Mouse (Mus musculus): ENCODE data around the gene Cenpc1. TPM values are rescaled to one million over a fixed set of nuclear protein-coding genes. Genes with fewer than 3 reads are reported as not detected.
A peak's percentile ranks its signal among the peaks of the same experiment; 100 is the strongest.

Gene Cenpc1
- 28.7 and 28.8 TPM in 2 replicates for polyA plus RNA-seq (2016; fragmentation: Nextera tagmentation; extraction: Ambion mirVana)

DNA sequence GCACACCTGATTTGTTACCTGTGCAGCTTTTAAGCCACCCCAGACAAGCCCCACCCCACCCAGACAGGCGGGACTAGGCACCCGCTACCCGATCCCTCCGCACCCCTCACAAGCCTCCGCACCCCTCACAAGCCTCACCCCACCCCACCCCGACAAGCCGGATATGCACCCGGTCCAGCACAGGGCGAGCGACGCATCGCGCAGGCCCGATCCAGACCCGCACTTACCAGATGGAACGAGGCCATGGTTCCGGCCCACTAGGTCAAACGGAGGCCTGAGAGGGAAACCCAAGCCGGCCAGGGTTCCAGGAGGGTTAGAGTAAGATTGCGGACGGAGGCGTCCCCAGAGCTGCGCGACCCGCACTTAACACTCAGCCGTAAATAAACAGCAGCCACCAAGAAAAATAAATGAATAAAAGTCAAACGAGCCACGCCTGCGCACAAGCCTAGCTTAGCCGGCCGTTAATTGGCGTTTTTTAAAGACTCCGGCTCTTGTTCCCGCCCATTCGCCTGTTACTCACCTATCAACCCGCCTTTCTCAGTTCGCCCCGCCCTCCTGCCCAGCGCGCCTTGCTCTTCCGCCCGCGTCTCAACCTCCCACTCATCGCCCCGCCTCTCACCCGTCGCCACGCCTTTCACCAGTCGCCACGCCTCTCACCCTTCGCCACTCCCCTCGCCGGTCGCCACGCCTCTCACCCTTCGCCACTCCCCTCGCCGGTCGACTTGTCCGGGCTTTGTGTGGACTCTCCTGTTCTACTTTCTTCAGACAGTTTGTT lies at the start of gene Cenpc1:
Gene Cenpc1 (minus strand): TSS at position 483 of the 775 bp plus-strand sequence.
- Histone ChIP-seq H3K4me3 (peak within 1 kb of the TSS; percentile 87), H3K27me3 (ENCODE audit: insufficient read depth, poor library complexity, severe bottlenecking) (no peaks in the 10 kb centered on the region), H3K27ac (peak within 1 kb of the TSS; percentile 95), H3K9me3 (no peaks in the 10 kb centered on the region), H3K36me3 (no peaks in the 10 kb centered on the region), H3K4me1 (peaks cover 12% of the 10 kb centered on the region; the same call in 1 of the 2 replicates)
- DNase-seq (ENCODE audit: low spot score) = peak; percentile 99
- WGBS = under 1% methylated on average over 60 of the region's 60 CpGs

DNA sequence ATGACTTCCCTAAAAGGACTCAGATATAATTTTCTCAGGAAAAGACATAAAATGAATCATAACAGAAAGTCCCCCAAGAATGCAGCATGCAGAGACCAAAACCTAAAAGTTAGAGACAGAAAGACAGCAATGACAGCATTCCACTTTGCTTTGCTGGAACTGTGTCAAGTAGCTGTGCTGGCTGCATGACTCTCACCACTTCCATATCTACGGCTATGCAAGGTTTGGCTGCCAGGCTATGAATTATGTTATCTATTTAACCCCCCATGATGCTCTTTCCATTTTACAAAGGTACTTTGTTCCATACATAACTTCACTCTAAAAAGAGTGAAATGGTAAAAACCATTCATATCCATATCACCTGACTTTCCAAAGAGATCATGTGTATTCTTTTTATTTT lies 48.6 kb upstream of the Cenpc1 start:
- no peak overlapping the region; the same call in 1 of the 2 replicates for H3K27ac ChIP-seq
- peaks cover 23% of the 10 kb centered on the region for H3K36me3 ChIP-seq
- 0 out of 2 replicates have a peak, but pooled peaks cover 3% of the 10 kb centered on the region for H3K4me1 ChIP-seq
- H3K27me3 ChIP-seq (ENCODE audit: insufficient read depth, poor library complexity, severe bottlenecking) = no peaks in the 10 kb centered on the region
- no peaks in the 10 kb centered on the region for H3K9me3 ChIP-seq
- H3K4me3 ChIP-seq = no peak overlapping the region
- 54% methylated on average over 1 of the region's 1 CpGs for whole genome bisulfite sequencing
- DNase-seq (ENCODE audit: low spot score) = no peak

GRCm38 (mm10) chr5:86113037-86113436 lies 47.7 kb upstream of the Cenpc1 start:
- WGBS = 59% methylated on average over 2 of the region's 2 CpGs
- Histone ChIP-seq H3K27ac (no peak overlapping the region), H3K36me3 (peaks cover 17% of the 10 kb centered on the region), H3K27me3 (ENCODE audit: insufficient read depth, poor library complexity, severe bottlenecking) (no peaks in the 10 kb centered on the region), H3K4me1 (0 out of 2 replicates have a peak, but pooled peaks cover 3% of the 10 kb centered on the region), H3K4me3 (no peak overlapping the region), H3K9me3 (no peaks in the 10 kb centered on the region)
- no peak for DNase-seq (ENCODE audit: low spot score)

DNA sequence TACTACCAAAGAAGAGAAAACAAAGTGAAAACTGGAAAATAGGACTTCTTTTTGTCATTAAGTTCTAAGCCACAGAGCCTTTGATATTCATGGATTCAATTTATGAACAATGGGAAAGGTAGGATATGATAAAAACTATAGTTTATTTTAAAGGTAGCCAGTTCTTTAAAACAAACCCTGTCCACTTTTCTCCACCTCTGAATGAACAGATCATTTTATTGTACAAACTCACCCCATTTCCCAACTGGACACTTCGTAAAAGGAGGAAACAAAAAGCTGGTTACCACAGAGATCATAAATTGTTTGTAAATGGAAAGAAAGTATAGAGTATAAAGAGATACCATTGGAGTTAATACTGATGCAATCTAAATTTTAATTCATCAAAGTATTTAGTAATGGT lies 45.7 kb upstream of the Cenpc1 start:
- Histone ChIP-seq H3K9me3 (no peaks in the 10 kb centered on the region), H3K36me3 (peaks cover 21% of the 10 kb centered on the region), H3K4me3 (no peak overlapping the region), H3K27me3 (ENCODE audit: insufficient read depth, poor library complexity, severe bottlenecking) (no peaks in the 10 kb centered on the region), H3K4me1 (0 out of 2 replicates have a peak, but pooled peaks cover 3% of the 10 kb centered on the region), H3K27ac (no peak overlapping the region)
- WGBS = 89% methylated on average over 1 of the region's 1 CpGs
- DNase-seq (ENCODE audit: low spot score) = no peak

- no peaks in the 10 kb centered on the region for H3K9me3 ChIP-seq
- H3K4me3 ChIP-seq = no peak overlapping the region
- DNase-seq (ENCODE audit: low spot score) = no peak
- H3K36me3 ChIP-seq = peaks cover 19% of the 10 kb centered on the region; the same call in 1 of the 2 replicates
- no peak overlapping the region for H3K27ac ChIP-seq
- no peaks in the 10 kb centered on the region for H3K27me3 ChIP-seq (ENCODE audit: insufficient read depth, poor library complexity, severe bottlenecking)
- 82% methylated on average over 2 of the region's 2 CpGs for WGBS
- no peaks in the 10 kb centered on the region for H3K4me1 ChIP-seq
Observed at GRCm38 (mm10) chr5:86106610-86107009, 41.2 kb upstream of the Cenpc1 start.

DNA sequence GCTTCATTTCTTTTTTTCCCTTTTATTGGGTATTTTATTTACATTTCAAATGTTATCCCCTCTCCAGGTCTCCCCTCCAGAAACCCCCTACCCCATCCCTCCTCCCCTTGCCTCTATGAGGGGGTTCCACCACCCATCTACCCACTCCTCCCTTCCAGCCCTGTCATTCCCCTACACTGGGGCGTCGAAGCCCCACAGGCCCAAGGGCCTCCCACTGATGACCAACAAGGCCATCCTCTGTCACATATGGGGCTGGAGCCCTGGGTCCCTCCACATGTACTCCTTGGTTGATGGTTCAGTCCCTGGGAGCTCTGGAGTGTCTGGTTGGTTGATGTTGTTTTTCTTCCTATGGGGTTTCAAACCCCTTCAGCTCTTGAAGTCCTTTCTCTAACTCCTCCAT lies 36.8 kb upstream of the Cenpc1 start:
- H3K9me3 ChIP-seq = no peaks in the 10 kb centered on the region
- WGBS = 93% methylated on average over 2 of the region's 2 CpGs
- DNase-seq (ENCODE audit: low spot score) = no peak
- no peaks in the 10 kb centered on the region for H3K27me3 ChIP-seq (ENCODE audit: insufficient read depth, poor library complexity, severe bottlenecking)
- no peak overlapping the region for H3K4me3 ChIP-seq
- H3K36me3 ChIP-seq = peaks cover 4% of the 10 kb centered on the region; the same call in 1 of the 2 replicates
- H3K27ac ChIP-seq = no peak overlapping the region
- H3K4me1 ChIP-seq = peaks cover 2% of the 10 kb centered on the region; the same call in 1 of the 2 replicates

DNA sequence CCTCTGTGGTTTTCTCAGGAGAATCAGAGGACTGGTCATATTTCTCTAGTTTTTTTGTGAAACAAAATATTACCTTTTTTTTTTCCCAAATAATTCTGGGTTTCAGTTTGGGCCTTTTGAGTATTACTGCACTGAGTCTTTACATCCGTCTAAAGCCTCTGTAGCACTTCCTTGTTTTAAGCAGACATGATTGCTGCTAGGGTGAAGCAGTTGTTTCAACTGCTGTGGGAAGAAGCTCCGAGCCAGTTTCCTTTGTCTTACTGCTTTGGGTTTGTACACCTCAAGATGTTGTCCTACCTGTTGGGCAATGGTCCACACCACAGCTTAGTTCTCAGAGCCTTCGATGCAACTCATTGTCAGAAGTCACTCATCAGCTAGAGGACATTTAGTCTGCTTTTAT lies 35.2 kb upstream of the Cenpc1 start:
- peaks cover 2% of the 10 kb centered on the region; the same call in 1 of the 2 replicates for H3K4me1 ChIP-seq
- 73% methylated on average over 3 of the region's 3 CpGs for WGBS
- no peak overlapping the region for H3K4me3 ChIP-seq
- DNase-seq (ENCODE audit: low spot score) = no peak
- no peak overlapping the region for H3K27ac ChIP-seq
- no peaks in the 10 kb centered on the region; the same call in 1 of the 2 replicates for H3K36me3 ChIP-seq
- H3K9me3 ChIP-seq = no peaks in the 10 kb centered on the region
- H3K27me3 ChIP-seq (ENCODE audit: insufficient read depth, poor library complexity, severe bottlenecking) = no peaks in the 10 kb centered on the region

DNA sequence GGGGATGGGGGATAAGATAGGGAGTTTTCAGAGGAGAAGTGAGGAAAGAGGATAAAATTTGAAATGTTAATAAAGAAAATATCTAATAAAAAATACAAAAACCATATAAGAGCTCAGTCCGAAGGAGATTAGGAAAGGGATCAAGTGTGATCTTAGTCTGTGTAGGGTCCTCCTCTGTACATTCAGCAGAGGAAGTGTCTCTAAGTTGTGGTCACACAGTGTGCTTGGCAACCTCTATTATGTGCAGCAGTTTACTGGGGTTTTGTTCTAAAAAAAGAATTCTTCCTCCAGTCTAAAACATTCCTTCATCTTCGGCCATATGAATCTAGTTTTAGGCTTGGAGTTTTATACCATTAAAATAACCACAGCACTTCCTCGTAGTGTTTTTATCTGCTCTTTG lies 33.6 kb upstream of the Cenpc1 start:
- H3K4me3 ChIP-seq = no peak overlapping the region
- 76% methylated on average over 3 of the region's 3 CpGs for WGBS
- peaks cover 6% of the 10 kb centered on the region; the same call in 1 of the 2 replicates for H3K4me1 ChIP-seq
- no peaks in the 10 kb centered on the region for H3K36me3 ChIP-seq
- H3K27ac ChIP-seq = no peak overlapping the region
- DNase-seq (ENCODE audit: low spot score) = no peak
- no peaks in the 10 kb centered on the region for H3K9me3 ChIP-seq
- H3K27me3 ChIP-seq (ENCODE audit: insufficient read depth, poor library complexity, severe bottlenecking) = no peaks in the 10 kb centered on the region

- no peak for DNase-seq (ENCODE audit: low spot score)
- H3K9me3 ChIP-seq = no peaks in the 10 kb centered on the region
- WGBS = 36% methylated on average over 9 of the region's 9 CpGs
Observed at GRCm38 (mm10) chr5:86094754-86095153, 29.4 kb upstream of the Cenpc1 start.

DNA sequence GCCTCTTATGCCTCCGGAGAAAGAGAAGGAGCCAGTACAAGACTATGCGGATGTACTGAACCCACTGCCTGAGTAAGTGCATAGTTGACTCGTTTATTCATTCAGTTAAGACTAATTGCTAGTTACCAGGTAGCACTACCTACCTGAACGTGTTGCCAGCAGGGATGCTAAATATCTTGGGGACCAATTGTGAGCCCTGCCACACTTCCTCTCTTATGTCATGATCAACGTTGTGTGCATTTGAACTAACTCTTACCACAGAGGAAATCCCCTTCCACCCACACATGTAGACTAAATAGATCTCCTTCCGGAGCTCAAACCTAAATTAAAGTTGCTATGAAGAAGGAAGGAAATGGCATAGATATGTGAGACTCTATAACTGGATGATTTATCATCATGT lies 21.4 kb upstream of the Cenpc1 start:
- no peaks in the 10 kb centered on the region for H3K27me3 ChIP-seq (ENCODE audit: insufficient read depth, poor library complexity, severe bottlenecking)
- H3K27ac ChIP-seq = no peak overlapping the region
- no peak overlapping the region for H3K4me3 ChIP-seq
- DNase-seq (ENCODE audit: low spot score) = no peak
- no peaks in the 10 kb centered on the region for H3K9me3 ChIP-seq
- H3K36me3 ChIP-seq = no peaks in the 10 kb centered on the region
- no peaks in the 10 kb centered on the region for H3K4me1 ChIP-seq
- 74% methylated on average over 6 of the region's 6 CpGs for WGBS

More at GRCm38 (mm10) chr5:86094754-86095153, 29.4 kb upstream of the Cenpc1 start:
- H3K4me1 ChIP-seq = 0 out of 2 replicates have a peak, but pooled peaks cover 6% of the 10 kb centered on the region
- H3K36me3 ChIP-seq = no peaks in the 10 kb centered on the region
- H3K27ac ChIP-seq = no peak overlapping the region
- H3K4me3 ChIP-seq = no peak overlapping the region
- H3K27me3 ChIP-seq (ENCODE audit: insufficient read depth, poor library complexity, severe bottlenecking) = no peaks in the 10 kb centered on the region

- WGBS = 84% methylated on average over 7 of the region's 7 CpGs
- no peak for DNase-seq (ENCODE audit: low spot score)
- no peaks in the 10 kb centered on the region for H3K9me3 ChIP-seq
- H3K36me3 ChIP-seq = no peaks in the 10 kb centered on the region
- H3K27me3 ChIP-seq (ENCODE audit: insufficient read depth, poor library complexity, severe bottlenecking) = no peaks in the 10 kb centered on the region
- H3K27ac ChIP-seq = no peak overlapping the region
- no peak overlapping the region for H3K4me3 ChIP-seq
- H3K4me1 ChIP-seq = no peaks in the 10 kb centered on the region
Observed at GRCm38 (mm10) chr5:86084979-86085378, 19.6 kb upstream of the Cenpc1 start.

DNA sequence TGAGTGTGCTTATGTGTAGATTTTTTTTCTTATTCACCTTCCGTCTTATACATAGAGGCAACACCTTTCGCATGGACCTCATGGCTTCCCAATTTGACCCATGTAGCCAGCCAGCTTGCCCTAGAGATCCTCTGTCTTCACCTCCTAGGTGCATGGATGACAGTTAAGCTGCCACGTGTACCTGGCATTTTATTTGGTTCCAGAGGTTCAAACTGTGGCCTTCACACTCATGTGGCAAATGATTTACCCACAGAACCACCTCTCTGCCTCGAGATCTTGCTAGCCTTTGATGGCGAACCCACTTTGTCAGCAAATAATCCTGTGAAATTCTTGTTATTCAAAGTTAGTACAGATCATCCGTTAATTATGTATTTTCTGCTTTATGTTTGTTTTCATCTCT lies 18.6 kb upstream of the Cenpc1 start:
- Histone ChIP-seq H3K4me1 (no peaks in the 10 kb centered on the region), H3K36me3 (no peaks in the 10 kb centered on the region), H3K27ac (no peak overlapping the region), H3K27me3 (ENCODE audit: insufficient read depth, poor library complexity, severe bottlenecking) (no peaks in the 10 kb centered on the region), H3K9me3 (no peaks in the 10 kb centered on the region), H3K4me3 (no peak overlapping the region)
- WGBS = 84% methylated on average over 6 of the region's 6 CpGs
- DNase-seq (ENCODE audit: low spot score) = no peak

DNA sequence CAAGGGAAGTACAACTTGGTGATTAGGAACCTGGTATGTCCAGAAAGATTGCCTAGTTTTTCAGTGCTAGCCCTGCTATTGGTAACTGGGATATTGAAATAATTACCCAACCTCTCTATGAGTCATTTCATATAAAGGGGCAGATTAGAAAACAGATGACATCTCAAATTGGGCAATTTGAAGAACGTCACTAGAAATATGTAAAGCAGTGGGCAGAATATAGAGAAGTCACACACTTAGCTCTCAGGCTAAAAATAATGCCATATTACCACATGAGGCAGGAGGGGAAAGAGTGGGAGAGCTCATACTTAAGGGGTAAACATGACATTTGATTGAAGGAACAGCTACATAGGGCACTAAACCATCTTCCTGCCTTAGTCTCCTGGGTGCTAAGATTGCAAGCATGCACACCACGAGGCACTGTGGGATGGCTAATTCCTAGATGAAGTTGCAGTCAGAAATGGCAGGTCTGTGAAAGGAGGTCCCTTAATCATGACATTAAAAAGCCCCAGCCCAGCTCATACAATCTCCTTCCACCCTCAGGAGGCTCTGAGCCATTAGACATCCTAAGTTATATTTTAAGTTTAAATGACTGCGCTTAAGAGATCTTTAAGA lies 13.4 kb upstream of the Cenpc1 start:
- no peak overlapping the region for H3K27ac ChIP-seq
- no peak for DNase-seq (ENCODE audit: low spot score)
- WGBS = 74% methylated on average over 3 of the region's 3 CpGs
- H3K27me3 ChIP-seq (ENCODE audit: insufficient read depth, poor library complexity, severe bottlenecking) = no peaks in the 10 kb centered on the region
- no peaks in the 10 kb centered on the region for H3K36me3 ChIP-seq
- H3K9me3 ChIP-seq = no peaks in the 10 kb centered on the region
- H3K4me1 ChIP-seq = no peaks in the 10 kb centered on the region
- H3K4me3 ChIP-seq = no peak overlapping the region

Data from heart, embryonic 10.5 days (tissue).